Mouse (Mus musculus) cerebellum, adult 11-12 months (tissue): ENCODE data around the gene Iqch.
"Not testable (repeated sequence)": the region's sequence is repeated elsewhere in the genome, so short reads cannot be mapped to it uniquely, and the experiment has no call there.

Source experiments
- DNase-seq: peaks from one replicate; pipeline ENCODE4 v3.0.0; 2022

The Iqch gene

DNA sequence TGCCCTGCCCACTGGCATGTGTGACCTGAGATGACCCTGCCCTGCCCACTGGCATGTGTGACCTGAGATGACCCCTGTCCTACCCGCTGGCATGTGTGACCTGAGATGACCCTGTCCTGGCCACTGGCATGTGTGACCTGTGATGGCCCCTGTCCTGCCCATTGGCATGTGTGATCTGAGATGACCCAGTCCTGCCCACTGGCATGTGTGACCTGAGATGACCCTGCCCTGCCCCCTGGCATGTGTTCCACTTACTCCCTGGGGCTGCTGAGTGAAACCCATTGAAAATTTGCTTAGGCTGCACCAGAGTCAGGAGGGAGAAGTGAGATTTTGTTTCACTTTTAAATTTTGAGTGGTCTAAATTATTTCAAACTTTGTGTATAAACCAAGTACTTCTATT is 46.0 kb downstream of the Iqch start:
- no peak for DNase-seq

DNA sequence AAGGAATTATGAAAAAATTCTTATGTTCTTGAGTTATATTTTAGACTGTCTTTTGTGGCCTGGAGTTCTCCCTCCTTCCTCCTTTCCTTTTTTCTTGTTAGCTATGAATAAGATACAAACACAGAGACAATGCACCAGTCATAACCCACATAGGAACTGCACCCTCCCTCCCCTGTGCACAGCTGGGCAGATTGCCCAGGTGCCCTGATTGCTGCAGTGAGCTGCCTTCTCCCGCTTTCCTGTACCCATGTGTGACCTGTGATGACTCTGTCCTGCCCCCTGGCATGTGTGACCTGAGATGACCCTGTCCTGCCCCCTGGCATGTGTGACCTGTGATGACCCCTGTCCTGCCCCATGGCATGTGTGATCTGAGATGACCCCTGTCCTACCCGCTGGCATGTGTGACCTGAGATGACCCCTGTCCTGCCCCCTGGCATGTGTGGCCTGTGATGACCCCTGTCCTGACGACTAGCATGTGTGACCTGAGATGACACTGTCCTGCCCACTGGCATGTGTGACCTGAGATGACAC is 46.8 kb downstream of the Iqch start:
- no peak for DNase-seq

DNA sequence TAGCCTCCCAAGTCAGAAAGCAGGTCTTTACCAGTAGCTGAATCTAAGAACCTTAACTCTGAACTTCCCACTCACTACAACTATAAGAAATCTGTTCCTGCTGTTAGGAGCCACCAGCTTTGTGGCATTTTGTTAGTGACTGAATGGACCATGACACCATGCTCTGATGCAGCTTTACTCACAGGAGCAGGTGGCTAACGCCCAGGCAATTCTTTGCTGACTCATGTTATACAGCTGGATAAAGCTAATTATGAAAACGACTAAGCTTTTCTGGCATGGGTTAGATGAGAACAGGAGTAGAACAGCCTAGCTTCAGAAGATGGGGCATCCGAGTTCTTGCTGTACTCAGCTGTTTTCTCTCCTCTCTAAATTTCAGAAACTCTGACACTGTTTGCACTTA is 48.7 kb downstream of the Iqch start:
- DNase-seq = no peak

DNA sequence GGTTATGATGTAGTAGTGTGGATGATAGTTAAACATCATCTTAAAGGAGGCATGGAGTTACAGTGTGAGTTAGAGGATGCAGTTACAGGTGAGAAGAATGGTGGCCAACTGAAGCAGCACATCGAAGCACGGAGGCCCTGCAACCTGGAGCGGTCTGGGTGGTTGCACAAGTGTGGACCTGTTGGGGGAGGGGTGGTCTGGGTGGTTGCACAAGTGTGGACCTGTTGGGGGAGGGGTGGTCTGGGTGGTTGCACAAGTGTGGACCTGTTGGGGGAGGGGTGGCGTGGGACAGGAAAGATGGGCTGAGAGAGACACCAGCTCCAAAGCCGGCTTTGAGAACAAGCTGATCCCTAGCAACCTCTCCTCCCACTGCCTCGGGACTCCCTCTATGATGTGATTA is 51.6 kb downstream of the Iqch start:
- not testable (repeated sequence) for DNase-seq

- DNase-seq = no peak
Observed at GRCm38 (mm10) chr9:63548966-63549365, 53.3 kb downstream of the Iqch start.

- DNase-seq = no peak
Observed at GRCm38 (mm10) chr9:63541926-63542325, 60.4 kb downstream of the Iqch start.

GRCm38 (mm10) chr9:63541301-63541700 is 61.0 kb downstream of the Iqch start:
- DNase-seq = no peak

DNA sequence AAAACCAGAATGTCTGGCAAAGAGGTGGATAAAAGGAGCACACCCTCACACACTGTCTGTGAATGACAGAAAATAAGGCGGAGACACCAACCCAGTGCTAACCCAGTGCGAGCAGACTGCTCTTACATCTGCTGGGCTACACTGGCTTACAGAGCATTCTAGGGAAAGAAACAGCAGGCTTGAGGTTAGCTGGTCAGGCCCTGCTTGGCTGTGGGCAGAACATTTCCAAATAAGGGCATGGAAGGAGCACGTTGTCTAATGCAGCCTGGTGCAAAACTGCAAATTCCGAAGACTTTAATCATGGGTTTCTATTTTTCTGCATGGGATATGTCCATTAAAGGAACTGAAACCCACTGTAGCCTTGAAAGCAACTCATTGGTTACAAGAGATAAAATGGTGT is 64.8 kb downstream of the Iqch start:
- DNase-seq = no peak

DNA sequence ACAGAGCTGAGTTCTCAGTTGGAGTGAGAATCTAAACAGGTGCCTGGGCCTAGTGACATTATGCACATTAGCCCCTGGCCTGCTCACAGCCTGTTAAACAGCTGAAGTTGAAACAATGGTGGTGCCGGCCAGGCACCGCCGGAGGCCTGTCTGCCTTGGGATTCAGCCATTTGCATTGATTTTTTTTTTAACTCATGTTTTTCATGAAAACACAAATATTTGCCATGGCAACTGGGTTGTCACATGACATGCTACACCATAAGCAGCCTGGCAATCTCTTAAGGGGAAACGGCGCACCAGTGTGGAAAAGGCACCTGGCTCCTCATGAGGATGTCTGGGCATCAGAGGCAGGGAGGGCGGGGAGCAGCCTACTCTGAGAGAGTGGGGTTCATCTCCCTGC is 67.3 kb downstream of the Iqch start:
- DNase-seq = no peak

DNA sequence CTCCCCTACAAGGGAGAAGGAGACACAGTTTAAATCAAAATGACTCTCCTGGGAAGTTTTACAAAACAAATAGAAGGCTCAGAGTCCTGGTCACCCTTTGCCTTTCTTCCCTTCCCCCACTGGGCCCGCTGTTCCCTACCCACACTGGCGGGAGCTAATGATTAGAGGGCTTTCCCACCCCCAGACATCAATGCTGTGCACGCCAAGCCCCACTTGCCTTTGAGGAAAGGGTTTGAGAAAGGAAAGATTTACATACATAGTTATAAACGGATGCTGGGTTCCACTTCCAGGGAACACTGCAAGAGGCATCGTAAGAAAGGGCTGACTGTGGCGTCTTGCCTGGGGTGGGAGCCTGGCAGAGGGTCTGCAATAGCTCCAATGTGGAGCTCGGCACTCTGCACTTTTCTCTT is 67.9 kb downstream of the Iqch start:
- DNase-seq = no peak

DNA sequence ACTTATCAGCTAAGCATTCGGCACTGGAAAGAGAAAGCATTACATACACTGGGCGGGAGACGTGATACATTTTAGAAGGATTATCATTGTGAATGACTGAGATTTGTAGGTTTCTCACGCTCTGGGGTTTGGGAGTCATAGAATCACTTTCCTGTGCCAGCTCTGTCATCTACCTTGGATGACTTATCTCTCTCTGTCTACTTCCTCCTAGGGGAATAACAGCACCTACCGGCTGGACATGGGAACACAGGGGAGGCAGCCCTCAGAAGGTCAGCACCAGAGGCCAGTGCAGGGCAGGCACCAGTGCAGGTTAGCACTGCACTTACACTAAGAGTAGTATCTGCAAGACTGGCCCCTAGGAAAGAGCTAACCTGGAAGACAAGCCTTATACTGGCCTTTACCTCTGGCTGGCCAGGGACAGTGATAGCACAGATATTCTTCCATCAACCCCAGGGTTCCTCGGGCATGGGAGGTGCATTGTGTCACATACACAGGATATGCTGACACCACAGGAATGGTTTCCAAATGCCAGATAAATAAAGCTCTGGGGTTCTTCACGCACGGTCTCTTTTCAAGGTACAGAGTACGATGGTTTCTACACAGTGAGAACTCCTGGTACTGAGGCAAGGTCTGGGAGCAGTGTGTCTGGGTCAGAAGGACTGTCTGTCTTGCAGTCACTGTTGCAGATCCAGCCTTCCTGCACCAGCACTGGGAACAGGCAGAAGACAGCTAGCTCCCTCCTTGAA is 69.2 kb downstream of the Iqch start:
- DNase-seq = no peak

GRCm38 (mm10) chr9:63523937-63524253 is 78.4 kb downstream of the Iqch start:
- no peak for DNase-seq

DNA sequence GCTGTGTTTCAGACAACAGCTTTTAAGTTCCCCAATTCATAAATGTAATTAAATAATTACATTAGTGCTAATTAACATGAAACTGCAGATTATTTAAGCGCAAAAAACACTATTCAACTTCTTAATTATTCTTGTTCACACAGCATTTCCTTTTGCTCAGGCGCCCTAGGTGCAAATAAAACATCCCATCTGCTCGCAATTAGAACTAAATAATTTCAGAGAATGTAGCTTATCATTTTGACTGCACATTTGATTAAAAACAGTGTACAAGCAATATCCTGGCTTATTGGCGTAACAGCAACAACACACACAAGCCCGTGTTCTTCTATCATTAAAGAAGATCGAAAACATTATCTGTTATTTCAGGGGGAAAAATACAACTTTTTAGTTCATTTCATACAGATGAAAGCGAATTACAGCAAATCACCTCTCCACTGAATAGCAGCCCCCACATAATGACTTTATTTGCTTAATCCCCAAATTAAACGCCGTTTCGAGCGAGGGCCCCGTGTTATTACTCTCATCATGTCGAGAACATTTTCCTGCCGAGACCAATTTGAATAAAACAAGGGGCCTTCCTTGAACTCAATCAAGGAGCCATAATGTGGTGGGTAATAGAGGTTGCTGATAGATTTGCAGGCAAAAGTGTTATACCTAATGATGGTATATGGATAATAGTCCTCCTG is 78.9 kb downstream of the Iqch start:
- no peak for DNase-seq

- no peak for DNase-seq
Observed at GRCm38 (mm10) chr9:63512851-63513250, 89.4 kb downstream of the Iqch start.

GRCm38 (mm10) chr9:63511034-63511433 is 91.3 kb downstream of the Iqch start:
- no peak for DNase-seq

DNA sequence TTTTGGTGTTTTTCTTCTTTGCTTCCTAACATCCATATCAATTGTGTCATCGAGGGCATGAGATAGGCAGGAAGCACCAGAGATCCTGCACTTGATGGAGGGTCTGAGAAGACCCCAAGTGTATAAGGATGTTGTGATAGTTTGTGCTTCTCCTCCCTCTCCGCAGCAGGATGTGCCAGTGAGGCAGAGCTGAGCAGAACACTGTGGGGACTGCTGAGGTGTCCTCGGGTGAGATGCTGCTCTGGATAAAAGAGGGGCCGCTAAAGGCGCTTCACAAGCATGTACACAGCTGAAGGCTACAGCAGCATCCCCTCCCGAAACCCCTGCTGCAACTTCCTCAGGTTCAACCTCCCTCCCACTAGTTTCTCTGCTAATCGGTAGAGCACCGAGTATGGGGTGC is 95.2 kb downstream of the Iqch start:
- no peak for DNase-seq

- DNase-seq = no peak
Observed at GRCm38 (mm10) chr9:63503890-63504289, 98.4 kb downstream of the Iqch start.

DNA sequence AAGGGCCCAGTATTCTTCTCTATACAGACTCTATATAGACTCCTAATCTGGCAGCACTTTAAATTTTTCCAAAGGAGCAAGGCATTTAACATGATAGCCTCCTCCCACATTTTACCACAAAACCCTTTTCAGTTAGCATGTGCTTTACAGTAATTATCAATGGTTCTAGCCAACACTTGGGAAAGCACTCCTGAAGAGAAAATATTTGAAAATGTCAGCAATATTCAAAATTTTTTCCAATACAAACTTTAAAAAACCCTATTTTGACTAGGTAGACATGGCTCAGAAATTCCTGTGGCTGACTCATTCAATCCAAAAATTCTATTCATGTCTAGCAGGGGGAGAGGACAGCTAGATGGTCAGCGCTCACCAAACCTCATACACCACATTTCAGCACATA is 100.8 kb downstream of the Iqch start:
- DNase-seq = no peak

DNA sequence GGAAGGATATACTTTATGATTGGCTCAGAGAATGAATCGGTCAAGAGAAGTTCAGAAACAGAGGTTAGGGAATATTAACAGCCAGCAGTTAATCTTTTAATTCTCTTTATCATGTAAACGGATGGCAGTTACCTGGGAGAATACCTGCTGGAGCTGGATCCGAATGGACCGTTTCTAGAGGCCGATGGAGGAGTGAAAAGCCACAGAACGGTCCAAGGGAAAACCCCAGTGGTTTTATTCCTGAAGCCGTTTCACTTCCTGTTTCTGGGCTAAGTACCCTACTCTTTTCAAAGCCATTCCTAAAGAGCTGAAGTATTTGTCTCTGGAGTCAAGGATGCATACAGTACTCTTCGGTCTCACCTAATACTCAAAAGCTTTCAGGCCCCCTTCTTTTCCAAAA is 102.4 kb downstream of the Iqch start:
- no peak for DNase-seq

- no peak for DNase-seq
Observed at GRCm38 (mm10) chr9:63495786-63496185, 106.5 kb downstream of the Iqch start.

GRCm38 (mm10) chr9:63493746-63494145 is 108.5 kb downstream of the Iqch start:
- DNase-seq = no peak

- DNase-seq = no peak
Observed at GRCm38 (mm10) chr9:63492291-63492690, 110.0 kb downstream of the Iqch start.

DNA sequence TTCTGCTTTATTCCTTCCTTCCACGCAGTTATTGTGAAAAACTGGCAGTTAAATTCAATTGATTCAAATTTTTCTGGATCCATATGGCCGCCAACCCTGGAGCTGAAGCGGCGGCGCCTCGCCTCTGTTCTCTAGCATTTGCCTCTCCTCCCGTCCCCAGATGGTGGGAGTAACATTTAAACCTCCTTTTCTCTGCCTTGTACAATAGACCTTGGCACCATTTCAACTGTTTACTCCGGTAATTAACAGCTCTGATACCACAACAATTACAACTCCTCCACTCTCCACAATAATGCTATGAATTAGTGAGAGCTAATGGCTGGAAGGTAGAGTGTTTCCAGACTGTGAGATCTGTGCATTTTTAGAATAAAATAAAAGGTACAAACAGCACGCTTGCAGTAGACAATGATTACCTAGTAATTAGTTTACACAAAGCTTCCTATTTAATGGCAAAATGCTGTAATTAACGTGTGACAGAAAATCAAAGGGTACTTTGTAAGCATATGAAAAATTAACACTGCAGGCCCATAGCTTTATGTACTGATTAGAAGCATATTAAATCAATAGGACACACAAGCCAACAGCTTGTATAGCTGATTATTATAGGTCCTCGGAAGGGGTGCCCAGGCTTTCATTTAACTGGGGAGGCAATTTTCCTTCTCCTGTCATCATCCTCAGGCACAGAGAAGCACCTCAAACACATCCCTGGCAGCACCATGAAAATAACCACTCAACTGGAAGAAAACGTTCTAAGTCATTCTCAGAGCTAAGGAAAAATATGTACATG is 111.6 kb downstream of the Iqch start:
- no peak for DNase-seq

DNA sequence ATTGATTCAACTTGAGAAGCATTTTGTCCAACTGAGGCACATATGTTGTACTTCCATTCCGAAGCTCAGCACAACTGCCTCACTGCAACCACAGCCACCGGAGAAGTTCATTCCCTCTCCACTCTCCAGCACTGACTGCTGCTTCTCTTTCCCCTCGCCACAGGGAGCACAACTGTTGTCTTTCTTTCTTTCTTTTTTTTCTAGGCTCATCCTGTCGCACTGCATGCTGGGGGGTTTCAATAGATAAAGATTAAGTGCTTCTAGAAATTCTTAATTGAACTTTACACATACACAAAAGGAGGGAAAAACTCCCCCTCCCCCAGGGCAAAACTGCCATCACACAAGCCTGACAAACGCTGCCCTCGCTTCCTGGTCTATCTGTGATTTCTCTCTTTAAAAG is 113.1 kb downstream of the Iqch start:
- DNase-seq = no peak
